Mouse (Mus musculus): Measurements from ENCODE around the gene Cd40.

The Cd40 gene

GRCm38 (mm10) chr2:165100749-165101148 lies 45.3 kb downstream of the Cd40 start:
- DNase-seq (ENCODE audit: low spot score in 2 of 2): no peak

DNA sequence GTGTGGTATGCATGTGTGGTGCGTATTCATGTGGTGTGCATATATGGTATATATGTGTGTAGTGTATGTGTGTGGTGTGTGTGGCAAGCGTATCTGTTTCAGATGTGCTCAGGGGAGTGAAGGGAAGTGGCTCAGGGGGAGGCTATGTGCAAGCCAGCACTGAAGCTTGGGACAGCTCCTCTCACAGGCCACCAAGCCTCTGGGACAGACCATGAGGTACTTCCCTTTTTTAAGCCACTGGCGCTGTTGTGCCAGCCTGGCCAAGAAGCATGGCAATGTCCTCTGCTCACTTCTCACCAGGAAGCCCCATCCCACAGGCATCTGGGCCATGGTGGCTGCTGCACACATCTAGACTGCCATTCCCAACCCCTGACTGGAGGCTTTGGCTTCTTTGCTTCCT lies 47.5 kb downstream of the Cd40 start:
- no peak for DNase-seq (ENCODE audit: low spot score in 2 of 2)

DNA sequence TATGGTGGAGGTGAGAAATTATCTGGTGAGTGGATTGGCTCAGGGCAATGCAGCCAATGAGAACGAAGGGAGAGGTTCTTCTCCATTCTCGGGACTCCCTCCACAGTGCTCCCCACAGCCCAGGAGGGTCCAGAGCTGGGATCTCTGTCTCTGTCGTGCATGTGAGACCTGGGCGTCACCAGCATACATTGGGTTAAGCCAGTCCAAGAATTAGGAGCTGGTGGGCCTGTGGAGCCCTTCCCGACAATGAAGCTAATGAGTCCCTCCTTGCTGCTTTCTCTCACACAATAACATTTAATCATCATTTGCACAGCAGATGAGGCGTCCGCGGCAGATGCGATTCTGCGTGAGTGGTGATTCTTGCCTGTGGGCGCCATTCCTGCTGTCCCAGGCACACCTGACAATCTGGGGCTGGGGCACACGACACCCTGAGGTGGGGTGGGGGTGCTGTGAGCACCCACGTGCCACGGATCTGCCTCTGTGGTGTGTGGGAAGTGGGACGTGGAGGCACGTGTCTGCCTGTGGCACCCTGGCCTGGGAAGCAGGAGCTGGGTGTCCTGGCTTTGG lies 50.2 kb downstream of the Cd40 start:
- DNase-seq (ENCODE audit: low spot score in 2 of 2): no peak

DNA sequence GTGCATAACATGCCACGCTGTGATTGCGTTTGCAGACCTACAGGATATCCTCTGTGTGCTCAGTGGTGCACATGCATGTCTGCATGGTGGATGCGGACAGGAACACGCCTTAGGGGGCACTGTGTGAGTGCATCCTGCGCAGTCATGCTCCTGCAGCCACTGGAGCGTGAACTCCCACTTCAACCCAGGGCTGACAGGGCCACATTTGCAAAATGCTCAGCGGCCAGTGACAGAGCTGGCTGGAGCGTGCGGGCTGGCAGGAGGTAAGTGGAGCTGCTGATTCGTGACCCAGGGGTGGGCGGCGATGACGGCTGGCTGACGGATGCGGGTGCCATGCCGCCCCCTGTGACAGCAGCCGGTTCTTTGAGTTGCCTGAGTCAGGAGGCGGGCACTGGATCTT lies 51.2 kb downstream of the Cd40 start:
- no peak for DNase-seq (ENCODE audit: low spot score in 2 of 2)

- peak; percentile 66 to 89 for DNase-seq (ENCODE audit: low spot score in 2 of 2)
Measured at GRCm38 (mm10) chr2:165112149-165112548, 56.7 kb downstream of the Cd40 start.

DNA sequence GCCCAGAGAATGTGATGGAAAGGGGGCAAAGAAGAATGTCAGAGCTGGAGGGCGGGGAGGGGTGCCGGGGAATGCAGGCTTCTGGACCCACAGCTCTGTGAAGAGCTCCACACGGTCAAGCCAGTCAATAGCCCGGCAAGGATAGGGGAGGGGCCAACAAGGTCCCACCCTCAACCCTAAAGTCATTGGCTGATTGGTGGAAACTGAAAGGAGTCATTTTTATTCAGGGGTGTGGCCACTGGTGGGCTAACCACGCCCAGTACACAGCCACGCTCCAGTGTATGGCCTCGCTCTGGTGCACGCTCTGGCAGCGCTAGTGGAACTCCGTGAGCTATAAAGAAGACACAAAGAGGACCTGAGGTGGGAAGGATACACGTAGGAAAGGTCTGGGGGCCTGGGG lies 58.3 kb downstream of the Cd40 start:
- DNase-seq (ENCODE audit: low spot score in 2 of 2): no peak

GRCm38 (mm10) chr2:165120765-165121164 lies 65.3 kb downstream of the Cd40 start:
- no peak for DNase-seq (ENCODE audit: low spot score in 2 of 2)

DNA sequence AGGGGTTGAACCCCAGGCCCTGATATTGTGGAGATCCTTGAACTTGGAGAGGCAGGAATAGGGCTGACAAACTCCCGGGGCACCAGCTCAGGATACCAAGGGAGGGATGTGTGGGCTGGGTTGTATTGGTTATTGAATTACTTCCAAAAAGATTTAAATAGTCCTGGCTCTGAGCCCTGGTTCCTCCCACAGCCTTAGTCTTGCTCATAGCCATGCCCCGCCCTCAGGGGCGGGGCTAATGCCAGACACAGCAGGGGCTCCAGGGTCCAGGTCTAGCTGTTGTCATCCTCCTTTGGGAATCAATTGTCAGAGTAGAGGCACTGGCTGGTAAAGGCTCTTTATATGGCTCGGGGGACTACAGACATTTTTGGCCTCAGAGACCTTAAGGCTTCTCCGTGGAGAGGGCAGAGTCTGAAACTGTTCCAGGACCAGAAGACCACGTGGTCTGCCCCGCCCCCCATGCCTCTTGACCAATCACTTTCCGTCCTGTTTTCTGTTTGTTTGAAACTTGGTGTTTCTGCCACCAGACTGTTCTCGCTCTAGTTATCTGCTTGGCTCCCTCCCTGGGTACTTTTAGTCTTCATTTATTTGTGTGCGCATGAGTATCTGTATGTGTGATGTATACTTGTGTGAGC lies 65.9 kb downstream of the Cd40 start:
- no peak for DNase-seq (ENCODE audit: low spot score in 2 of 2)

Measured in spleen, postnatal 10 days (tissue).